Mouse (Mus musculus) central nervous system, embryonic 14 days (tissue): ENCODE results near the gene Psmc3. TPM values are rescaled to one million over a fixed set of nuclear protein-coding genes. Genes with fewer than 3 reads are reported as not detected.

Experiments used
- polyA plus RNA-seq: library from polyadenylated mRNA; depleted of rRNA; stranded (reverse); fragments of >200 nt; gene quantifications from 2 replicates; pipeline ENCODE4 v1.2.3, GENCODE M21; 2012; rRNA removed

The Psmc3 gene
- 189 and 195 TPM in 2 replicates for polyA plus RNA-seq

DNA sequence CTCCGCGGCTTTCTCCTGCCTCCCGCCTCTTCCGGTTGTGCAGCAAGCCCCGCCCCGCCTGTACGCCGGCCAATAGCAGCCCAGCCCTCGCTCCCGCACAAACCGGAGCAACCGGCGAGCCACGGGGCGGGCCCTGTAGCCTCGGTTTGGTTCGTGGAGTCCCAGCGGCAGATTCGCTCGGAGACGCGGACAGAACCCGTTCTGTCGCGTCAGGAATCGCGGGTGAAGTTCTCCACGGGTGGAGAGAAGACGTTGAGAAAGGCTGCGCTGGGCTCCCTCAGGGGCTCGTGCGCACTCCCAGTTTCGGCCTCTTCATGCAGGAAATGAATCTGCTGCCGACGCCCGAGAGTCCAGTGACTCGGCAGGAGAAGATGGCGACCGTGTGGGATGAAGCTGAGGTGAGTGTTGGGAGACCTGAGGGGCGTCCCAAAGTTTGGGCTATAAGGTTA lies at the start of gene Psmc3:
Psmc3 (plus strand) TSS at position 76 of the 449 bp plus-strand sequence.

DNA sequence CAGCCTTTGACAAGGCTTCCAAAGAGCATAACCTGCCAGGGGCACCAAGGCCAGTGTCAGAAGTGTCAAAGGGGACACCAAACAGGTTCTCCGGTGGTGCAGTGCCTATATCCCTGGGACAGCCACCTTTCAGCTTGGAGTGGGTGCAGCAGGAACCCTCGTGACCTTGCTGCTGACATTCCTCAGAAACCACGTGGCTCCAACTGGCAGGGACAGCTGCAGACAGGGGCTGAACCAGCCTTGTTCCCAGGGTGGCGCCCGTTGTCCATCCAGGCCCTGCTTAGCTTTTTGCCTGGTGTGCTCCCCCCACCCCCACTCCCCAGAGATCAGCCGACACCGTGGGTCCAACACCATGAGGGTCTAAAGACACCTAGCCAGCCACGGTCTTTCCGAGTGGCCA lies 18.4 kb upstream of the Psmc3 start, which contains the start of gene Rapsn:
Rapsn (plus strand) TSS at position 236 of the 400 bp plus-strand sequence.

DNA sequence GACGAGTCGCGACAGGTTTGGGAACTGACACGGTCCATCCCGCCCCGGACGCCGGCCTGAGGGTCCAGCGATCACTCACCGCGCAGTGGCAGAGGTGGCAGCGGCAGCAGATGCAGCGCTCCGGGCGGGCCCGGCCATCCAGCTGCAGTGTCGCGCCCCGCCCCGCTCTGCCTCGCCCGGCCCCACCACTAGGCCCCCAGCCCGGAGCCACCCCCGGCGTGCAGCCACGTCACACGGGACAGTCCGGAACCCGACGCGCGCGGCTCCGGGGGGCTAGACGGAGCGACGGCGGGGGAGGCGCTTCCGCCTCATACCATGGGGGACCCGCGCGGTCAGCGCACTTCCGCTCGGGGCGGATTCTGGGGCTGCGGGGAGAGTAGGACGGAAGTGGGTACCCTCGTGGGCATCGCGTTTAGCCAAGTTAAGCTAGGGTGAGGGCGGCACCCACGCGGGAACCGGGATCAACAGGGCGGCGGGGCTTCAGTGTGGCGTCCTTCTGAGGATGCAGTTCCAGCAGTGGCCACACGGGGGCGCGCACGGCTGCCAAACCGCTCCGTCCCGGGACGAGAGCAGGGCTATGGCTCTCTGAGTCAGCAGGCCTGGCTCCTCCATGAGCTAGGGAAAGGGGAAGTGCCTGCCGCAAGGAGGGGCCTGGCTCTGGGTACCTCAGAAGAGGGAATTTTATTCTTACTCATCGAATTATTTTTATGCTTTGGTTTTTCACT lies 16.4 kb downstream of the Psmc3 start, which contains the start of gene Slc39a13:
Slc39a13 (minus strand) TSS at position 342 of the 725 bp plus-strand sequence.

DNA sequence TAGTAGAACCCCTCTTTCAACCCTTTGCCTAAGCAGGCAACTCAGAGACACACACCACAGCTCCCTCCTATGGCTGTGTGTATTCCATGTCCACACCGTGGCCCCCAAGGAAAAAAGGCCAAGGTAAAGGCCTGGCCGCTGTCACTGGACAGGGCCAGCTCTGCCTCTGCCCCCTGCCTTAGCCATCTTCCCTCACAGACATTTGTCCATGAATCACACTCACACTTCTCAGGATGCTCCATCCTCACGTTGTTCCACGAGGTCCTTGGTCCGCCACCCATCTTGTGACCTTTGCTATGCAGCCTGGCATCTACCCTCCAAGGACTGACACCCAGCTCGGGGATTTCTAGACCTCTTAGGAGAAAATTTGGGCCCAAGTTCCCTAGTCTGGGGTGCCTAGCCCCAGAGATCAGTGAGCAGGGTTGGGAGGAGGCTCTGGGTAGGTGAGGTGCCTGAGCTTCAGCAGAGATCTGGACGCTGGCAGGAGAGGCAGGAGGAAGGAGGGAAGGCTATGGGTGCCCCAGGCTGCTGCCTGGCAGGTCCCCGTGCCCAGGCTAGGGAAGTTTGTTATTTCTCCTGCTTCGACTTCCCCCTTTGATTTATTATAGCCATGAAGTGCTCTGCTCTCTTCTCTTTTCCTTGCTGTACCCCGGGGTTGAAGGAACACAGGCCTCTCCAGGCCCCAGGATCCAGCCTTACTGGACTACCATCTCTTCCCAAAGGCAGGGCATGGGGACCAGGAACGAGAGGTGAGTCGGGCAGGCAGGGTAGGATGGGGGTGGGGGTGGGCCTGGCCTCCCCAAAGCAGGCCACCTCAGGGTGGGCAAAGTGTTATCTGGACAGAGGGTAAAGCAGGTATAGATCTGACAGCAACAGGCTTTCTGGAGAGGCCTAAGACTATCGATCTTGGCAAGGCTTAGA lies 28.2 kb downstream of the Psmc3 start, which contains the start of gene Spi1:
Spi1 (plus strand) TSS at position 616 of the 921 bp plus-strand sequence.

Other genes with a start within 250 kb of the Psmc3 start
- 150 and 167 TPM in 2 replicates for gene Mtch2, start 206.9 kb upstream of the Psmc3 start, polyA plus RNA-seq
- 106 and 128 TPM in 2 replicates for gene C1qtnf4, start 168.1 kb upstream of the Psmc3 start, polyA plus RNA-seq
- 36.8 and 41.3 TPM in 2 replicates for gene Kbtbd4, start 149.3 kb upstream of the Psmc3 start, polyA plus RNA-seq
- gene Ndufs3, start 149.2 kb upstream of the Psmc3 start, polyA plus RNA-seq, result 166 and 176 TPM in 2 replicates
- gene Celf1, start 113.6 kb upstream of the Psmc3 start, polyA plus RNA-seq, result 105 and 120 TPM in 2 replicates
- 0.87 and 3.8 TPM in 2 replicates for gene Rapsn, start 18.4 kb upstream of the Psmc3 start, polyA plus RNA-seq
- 50.2 and 64.7 TPM in 2 replicates for gene Slc39a13, start 16.4 kb downstream of the Psmc3 start, polyA plus RNA-seq
- 6.7 and 6.9 TPM in 2 replicates for gene Spi1, start 28.4 kb downstream of the Psmc3 start, polyA plus RNA-seq
- gene Mybpc3, start 64.1 kb downstream of the Psmc3 start, polyA plus RNA-seq, result 0.02 and 0.08 TPM in 2 replicates
- 89.0 and 90.3 TPM in 2 replicates for gene Madd, start 129.8 kb downstream of the Psmc3 start, polyA plus RNA-seq
- 3.2 and 3.6 TPM in 2 replicates for gene Nr1h3, start 148.8 kb downstream of the Psmc3 start, polyA plus RNA-seq
- gene Acp2, start 148.9 kb downstream of the Psmc3 start, polyA plus RNA-seq, result 35.3 and 36.3 TPM in 2 replicates
- 34.6 and 36.6 TPM in 2 replicates for gene Ddb2, start 183.0 kb downstream of the Psmc3 start, polyA plus RNA-seq
- gene Pacsin3, start 201.9 kb downstream of the Psmc3 start, polyA plus RNA-seq, result 27.3 and 34.3 TPM in 2 replicates
- 37.8 and 40.4 TPM in 2 replicates for gene Arfgap2, start 211.0 kb downstream of the Psmc3 start, polyA plus RNA-seq